Mouse (Mus musculus) telencephalon, adult 2 months (tissue): ENCODE data around the gene Frat1.

Experiments
- DNase-seq: peaks from one replicate; pipeline ENCODE4 v3.0.0-alpha.2; 2011; ENCODE audit warnings: low read depth, low spot score

Gene Frat1

GRCm38 (mm10) chr19:41829381-41830105 is at the start of gene Frat1:
Gene Frat1, plus strand, starts transcription at chr19:41829970.
- peak; percentile 95 for DNase-seq

GRCm38 (mm10) chr19:41786896-41787295 is 42.9 kb upstream of the Frat1 start:
- no peak for DNase-seq

GRCm38 (mm10) chr19:41789110-41789961 is 40.4 kb upstream of the Frat1 start:
- DNase-seq, result no peak

GRCm38 (mm10) chr19:41791384-41791783 is 38.4 kb upstream of the Frat1 start:
- DNase-seq, result no peak

GRCm38 (mm10) chr19:41792934-41793486 is 36.8 kb upstream of the Frat1 start:
- DNase-seq, result no peak

GRCm38 (mm10) chr19:41794017-41794416 is 35.8 kb upstream of the Frat1 start:
- no peak for DNase-seq

- no peak for DNase-seq
These were observed 34.9 kb upstream of the Frat1 start for GRCm38 (mm10) chr19:41794901-41795300.

GRCm38 (mm10) chr19:41796148-41796760 is 33.5 kb upstream of the Frat1 start:
- DNase-seq, result no peak

- no peak for DNase-seq
These were observed 32.9 kb upstream of the Frat1 start for GRCm38 (mm10) chr19:41796789-41797327.

- DNase-seq, result no peak
These were observed 32.2 kb upstream of the Frat1 start for GRCm38 (mm10) chr19:41797536-41797935.

- DNase-seq, result no peak
These were observed 29.3 kb upstream of the Frat1 start for GRCm38 (mm10) chr19:41800451-41800850.

GRCm38 (mm10) chr19:41800986-41801741 is 28.6 kb upstream of the Frat1 start:
- no peak for DNase-seq

GRCm38 (mm10) chr19:41801742-41802369 is 27.9 kb upstream of the Frat1 start, which contains the start of gene Arhgap19:
Gene Arhgap19, minus strand, starts transcription at chr19:41802047.
- DNase-seq, result peak; percentile 96

GRCm38 (mm10) chr19:41803322-41803721 is 26.4 kb upstream of the Frat1 start:
- no peak for DNase-seq

- no peak for DNase-seq
These were observed 23.9 kb upstream of the Frat1 start for GRCm38 (mm10) chr19:41805831-41806230.

GRCm38 (mm10) chr19:41807497-41807896 is 22.3 kb upstream of the Frat1 start:
- DNase-seq, result no peak

- no peak for DNase-seq
These were observed 21.6 kb upstream of the Frat1 start for GRCm38 (mm10) chr19:41808104-41808634.

- DNase-seq, result no peak
These were observed 19.7 kb upstream of the Frat1 start for GRCm38 (mm10) chr19:41810074-41810473.

GRCm38 (mm10) chr19:41812525-41812924 is 17.2 kb upstream of the Frat1 start:
- DNase-seq, result no peak

- no peak for DNase-seq
These were observed 16.4 kb upstream of the Frat1 start for GRCm38 (mm10) chr19:41813374-41813773.
